Mouse (Mus musculus): Measurements from ENCODE around the gene Nlrc5.

- TF ChIP-seq CTCF (IDR thresholded peaks at IDR 0.05; ENCODE audit: borderline replicate concordance, insufficient read depth, low read depth, low read length), result no peak
- TF ChIP-seq POLR2A (IDR thresholded peaks at IDR 0.05; ENCODE audit: borderline replicate concordance, insufficient read depth, low read length), result no peak
These were observed 13.0 kb downstream of the Nlrc5 start for GRCm38 (mm10) chr8:94447142-94447541.

Measured in cerebellum, adult 2 months (tissue).